Mouse (Mus musculus) thymus, adult 2 months (tissue): ENCODE measurements around the gene Abhd15. TPM values are rescaled to one million over a fixed set of nuclear protein-coding genes. Genes with fewer than 3 reads are reported as not detected.
A peak's percentile ranks its signal among the peaks of the same experiment; 100 is the strongest.

Source experiments
- DNase-seq: peaks from one replicate; pipeline ENCODE4 v3.0.0; 2021
- H3K27ac ChIP-seq: fragments of 200-500 bp; 2 replicates; pipeline ENCODE4 v1.5.1; 2012; ENCODE audit warnings: low read length, control low read depth; ENCODE audit not compliant: control insufficient read depth, insufficient read depth
- H3K27me3 ChIP-seq: fragments of 200-500 bp; 2 replicates; pipeline ENCODE4 v1.6.1; 2012; ENCODE audit warnings: mild to moderate bottlenecking, low read length, moderate library complexity, mixed read lengths; ENCODE audit not compliant: control insufficient read depth, insufficient read depth
- H3K36me3 ChIP-seq: fragments of 200-500 bp; 2 replicates; pipeline ENCODE4 v1.6.1; 2012; ENCODE audit warnings: mild to moderate bottlenecking, low read length, moderate library complexity; ENCODE audit not compliant: control insufficient read depth, insufficient read depth
- H3K4me1 ChIP-seq: fragments of 200-500 bp; replicated peaks from 2 replicates; pipeline ENCODE4 v1.6.1; 2012; ENCODE audit warnings: low read length; ENCODE audit not compliant: control insufficient read depth, insufficient read depth
- H3K4me3 ChIP-seq: fragments of 200-500 bp; 2 replicates; pipeline ENCODE4 v1.5.1; 2012; ENCODE audit warnings: mild to moderate bottlenecking, low read length, control low read depth, moderate library complexity; ENCODE audit not compliant: control insufficient read depth, insufficient read depth
- CTCF ChIP-seq: fragments of 200-500 bp; IDR thresholded peaks from 2 replicates; pipeline ENCODE4 v1.5.1; 2012; ENCODE audit warnings: mild to moderate bottlenecking, control low read depth, low read length, moderate library complexity, borderline replicate concordance; ENCODE audit not compliant: control insufficient read depth, poor library complexity, insufficient read depth; ENCODE audit errors: extremely low read depth
- POLR2A ChIP-seq: fragments of 200-500 bp; IDR thresholded peaks from 2 replicates; pipeline ENCODE4 v1.6.1; 2012; ENCODE audit warnings: mild to moderate bottlenecking, low read length, control low read depth, moderate library complexity; ENCODE audit not compliant: control insufficient read depth, poor library complexity, insufficient read depth; ENCODE audit errors: extremely low read depth
- WGBS: fragments of 180-500 bp; shearing (Covaris S2); methylation state at CpG from one replicate; pipeline ENCODE4 v1.1.7; 2018; 5-methylcytosine and 5-hydroxymethylcytosine counted together
- polyA plus RNA-seq: library from polyadenylated mRNA; depleted of rRNA; stranded (reverse); fragments of >200 nt; gene quantifications from 2 replicates; pipeline ENCODE4 v1.2.3, GENCODE M21; 2012

Gene Abhd15
- polyA plus RNA-seq, 1 experiment: 14.2 TPM

DNA sequence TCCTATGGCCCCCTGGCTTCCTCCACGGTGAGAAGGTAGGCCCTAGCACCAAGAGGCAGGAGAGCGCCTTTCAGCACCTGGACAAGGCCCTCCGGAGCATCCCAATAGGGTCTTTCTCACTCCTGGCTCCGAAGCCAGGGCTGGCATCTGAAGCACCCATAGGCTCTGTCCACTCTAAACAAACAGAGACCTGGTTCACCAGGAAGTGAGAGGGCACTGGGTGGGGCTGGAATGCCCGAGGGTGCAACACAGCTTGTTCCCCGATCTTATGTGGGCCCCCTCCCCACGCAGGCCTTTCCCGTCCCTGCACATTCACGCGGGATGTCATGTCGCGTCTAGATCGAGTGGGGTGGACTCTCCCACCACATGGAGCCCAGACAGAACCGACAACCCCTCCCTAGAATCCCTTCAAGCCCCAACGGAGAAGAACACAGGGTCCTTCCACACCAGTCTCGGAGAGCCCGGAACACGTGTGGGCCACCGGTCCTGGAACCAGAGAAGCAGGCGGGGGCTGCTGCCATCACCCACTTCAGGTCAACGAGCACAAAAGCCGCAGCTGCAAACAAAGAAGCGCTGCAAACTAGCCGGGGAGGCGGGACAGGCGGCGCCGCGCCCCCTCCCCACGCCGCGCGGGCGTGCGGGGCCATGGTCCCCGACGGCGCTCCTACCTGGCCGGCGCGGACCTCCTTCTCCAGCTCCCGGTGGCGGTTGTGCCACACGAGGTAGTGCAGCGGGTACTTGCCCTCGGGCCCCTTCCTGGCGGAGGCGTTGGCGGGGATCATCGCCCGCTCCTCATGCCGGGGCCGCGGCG lies 25.9 kb upstream of the Abhd15 start:
- H3K4me1 ChIP-seq: peaks cover 51% of the 10 kb centered on the region
- no peaks in the 10 kb centered on the region for H3K36me3 ChIP-seq
- no peaks in the 10 kb centered on the region; the same call in 1 of the 2 replicates for H3K27me3 ChIP-seq
- peak overlapping the region; percentile 67 for H3K4me3 ChIP-seq
- 8% methylated on average over 54 of the region's 55 CpGs for WGBS
- H3K27ac ChIP-seq: no peak overlapping the region
- peak; percentile 42 for DNase-seq
- no peak for TF ChIP-seq POLR2A
- no peak for TF ChIP-seq CTCF

DNA sequence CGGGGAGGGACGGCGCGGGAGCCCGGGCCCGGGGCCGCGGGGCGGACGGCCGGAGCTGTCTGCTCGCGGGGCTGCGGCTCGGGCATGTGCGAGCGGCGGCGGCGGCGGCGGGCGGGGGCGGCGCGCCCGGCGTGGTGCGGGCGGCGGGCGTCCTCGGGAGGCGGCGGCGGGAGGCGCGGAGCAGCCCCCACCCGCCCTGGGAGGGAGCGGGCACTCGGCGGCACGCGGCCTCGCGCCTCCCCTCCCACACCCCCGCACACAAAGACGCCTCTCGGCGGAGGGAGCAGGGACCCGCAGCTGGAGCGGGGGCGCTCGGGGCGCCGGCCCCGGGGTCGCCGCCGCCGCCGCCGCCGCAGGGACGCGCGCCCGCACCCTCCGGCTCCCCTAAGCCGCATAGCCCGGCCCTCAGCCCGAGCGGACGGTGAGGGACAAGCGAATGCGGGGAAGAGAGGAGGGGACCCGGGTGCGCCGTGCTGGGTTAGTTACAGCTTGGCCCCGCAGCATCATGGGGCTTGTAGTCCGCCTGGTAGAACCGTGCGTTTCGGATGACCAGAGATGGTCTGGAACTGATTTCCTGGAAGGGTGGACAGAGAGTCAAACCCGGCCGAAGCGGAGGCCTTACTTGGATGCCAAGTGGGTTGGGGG lies 25.2 kb upstream of the Abhd15 start, which contains the start of gene Ankrd13b:
TSS of gene Ankrd13b (minus strand) at position 88 of the 645 bp plus-strand sequence.
- Histone ChIP-seq H3K36me3 (no peaks in the 10 kb centered on the region), H3K4me1 (peaks cover 52% of the 10 kb centered on the region), H3K4me3 (peak within 1 kb of the TSS; percentile 67), H3K27ac (no peak within 1 kb of the TSS), H3K27me3 (no peaks in the 10 kb centered on the region; the same call in 1 of the 2 replicates)
- TF ChIP-seq POLR2A: no peak
- no peak for TF ChIP-seq CTCF
- DNase-seq: peak; percentile 60
- WGBS: 8% methylated on average over 81 of the region's 87 CpGs

DNA sequence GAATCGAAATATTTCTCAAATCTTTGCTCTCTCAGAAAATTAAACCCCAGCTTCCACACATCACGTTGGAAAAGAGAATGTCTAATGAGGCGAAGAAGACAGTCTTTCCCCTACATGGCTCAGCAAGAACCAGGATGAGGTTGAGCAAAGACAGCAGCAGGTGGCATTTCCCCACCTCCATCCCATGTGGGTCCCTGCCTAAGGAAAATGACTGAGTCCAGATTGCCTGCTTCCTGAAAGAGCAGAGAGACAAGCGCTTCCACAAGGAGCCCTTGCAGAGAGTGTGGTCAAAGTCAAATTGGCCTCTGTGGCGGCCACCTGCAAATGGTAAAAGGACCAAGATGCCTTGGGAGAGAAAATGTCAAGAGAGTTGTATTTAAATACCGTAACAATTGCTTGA lies 24.5 kb upstream of the Abhd15 start:
- Histone ChIP-seq H3K4me1 (peaks cover 47% of the 10 kb centered on the region), H3K4me3 (no peak overlapping the region), H3K36me3 (no peaks in the 10 kb centered on the region), H3K27ac (no peak overlapping the region), H3K27me3 (no peaks in the 10 kb centered on the region; the same call in 1 of the 2 replicates)
- WGBS: 76% methylated on average over 6 of the region's 6 CpGs
- DNase-seq: no peak
- TF ChIP-seq CTCF (no peak), POLR2A (no peak)

DNA sequence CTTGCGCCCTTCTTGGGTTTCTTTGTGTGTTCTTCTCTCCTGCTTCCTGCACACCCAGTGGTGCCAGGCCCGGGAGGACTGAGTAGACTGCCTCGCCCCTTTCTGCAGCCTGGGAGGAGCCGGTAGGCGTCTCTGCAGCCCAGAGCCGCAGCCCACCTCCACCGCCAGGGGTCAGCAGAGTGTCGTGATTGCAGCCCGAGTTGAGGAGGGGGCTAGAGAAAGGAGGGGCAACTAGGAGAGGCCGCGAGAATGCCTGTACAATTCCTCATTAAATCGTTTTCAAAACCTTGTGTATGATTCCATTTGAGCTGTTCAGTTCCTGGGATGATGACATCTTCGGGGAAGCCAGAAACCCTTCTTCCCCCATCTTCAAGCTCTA lies 23.8 kb upstream of the Abhd15 start:
- H3K4me3 ChIP-seq: peak overlapping the region; percentile 18; the same call in 1 of the 2 replicates
- peak; percentile 95 for DNase-seq
- WGBS: under 1% methylated on average over 13 of the region's 13 CpGs
- no peak overlapping the region for H3K27ac ChIP-seq
- no peaks in the 10 kb centered on the region for H3K36me3 ChIP-seq
- peak; percentile 97 for TF ChIP-seq CTCF
- no peak for TF ChIP-seq POLR2A
- no peaks in the 10 kb centered on the region; the same call in 1 of the 2 replicates for H3K27me3 ChIP-seq
- H3K4me1 ChIP-seq: peaks cover 45% of the 10 kb centered on the region

DNA sequence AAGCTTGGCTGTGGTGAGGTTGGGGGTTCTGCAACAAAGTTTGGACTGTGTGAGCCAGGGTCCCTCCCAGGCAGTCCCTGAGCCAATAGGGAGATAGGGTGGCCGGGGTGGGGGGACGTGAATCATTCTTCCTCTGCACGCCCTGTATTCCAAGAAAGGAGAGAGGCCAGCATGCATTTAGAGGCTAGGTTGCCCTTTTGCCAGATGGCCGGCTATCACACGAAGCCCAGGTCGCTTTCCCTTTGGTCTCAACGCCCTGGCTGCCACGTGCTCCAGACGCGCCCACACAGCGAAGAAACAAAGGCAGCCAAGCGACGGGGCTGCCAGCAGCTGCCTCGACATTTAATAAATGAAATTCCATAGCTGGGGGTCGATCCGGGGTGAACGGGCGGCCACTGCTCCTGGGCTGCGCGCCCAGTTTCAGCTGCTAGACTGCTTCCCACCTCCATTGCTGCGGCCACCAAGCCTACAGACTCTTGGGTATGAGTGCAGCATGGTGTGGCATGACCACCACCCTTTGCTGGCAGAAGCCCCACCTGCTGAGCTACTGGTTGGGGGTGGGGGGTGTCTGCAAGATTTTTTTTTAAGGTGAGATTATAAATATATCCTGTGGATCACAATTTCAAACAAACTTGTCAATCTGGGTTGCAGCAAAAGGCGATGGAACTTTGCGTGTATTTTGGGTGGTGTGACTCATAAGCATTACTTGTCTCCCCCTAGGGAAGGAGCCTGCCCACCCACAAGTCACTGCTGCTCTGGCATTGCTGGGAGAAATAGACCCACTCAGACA lies 23.2 kb upstream of the Abhd15 start:
- under 1% methylated on average over 23 of the region's 23 CpGs for WGBS
- H3K27ac ChIP-seq: no peak overlapping the region
- DNase-seq: peak; percentile 33

DNA sequence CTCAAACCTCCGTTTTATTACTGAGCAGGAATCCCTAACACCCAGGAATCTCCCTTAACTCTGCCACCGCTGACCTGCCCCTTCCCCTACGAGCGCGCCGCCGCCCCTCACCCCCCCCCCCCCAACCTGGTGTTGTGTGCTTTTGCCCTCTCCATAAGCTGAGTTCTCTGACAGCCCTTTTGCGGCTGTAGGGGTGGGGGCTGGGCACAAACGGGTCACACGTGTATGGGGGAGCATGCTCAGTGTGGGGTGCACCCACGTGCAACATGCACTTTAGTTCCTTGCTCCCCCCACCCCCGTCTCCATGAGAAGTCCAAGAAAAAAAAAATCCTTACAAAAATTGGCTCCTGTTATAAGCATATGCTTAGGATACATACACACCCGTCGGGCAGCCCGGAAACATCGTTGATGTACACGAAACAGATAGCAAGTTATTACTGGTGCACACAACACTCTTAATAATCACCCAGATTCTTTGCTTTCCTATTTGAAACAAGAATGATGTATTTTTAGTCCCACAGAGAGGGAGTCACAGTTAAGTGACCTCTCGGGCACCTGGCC lies 22.5 kb upstream of the Abhd15 start:
- WGBS: under 1% methylated on average over 18 of the region's 18 CpGs
- peak; percentile 59 for DNase-seq
- H3K4me1 ChIP-seq: peaks cover 43% of the 10 kb centered on the region

More for the DNA sequence above, 23.2 kb upstream of the Abhd15 start:
- no peaks in the 10 kb centered on the region for H3K36me3 ChIP-seq
- H3K27me3 ChIP-seq: no peaks in the 10 kb centered on the region; the same call in 1 of the 2 replicates
- peak overlapping the region; percentile 18 for H3K4me3 ChIP-seq
- H3K4me1 ChIP-seq: peaks cover 43% of the 10 kb centered on the region
- TF ChIP-seq POLR2A: no peak
- no peak for TF ChIP-seq CTCF

More for the DNA sequence above, 22.5 kb upstream of the Abhd15 start:
- no peaks in the 10 kb centered on the region; the same call in 1 of the 2 replicates for H3K27me3 ChIP-seq
- H3K27ac ChIP-seq: peak overlapping the region; percentile 2; the same call in 1 of the 2 replicates
- peak overlapping the region; percentile 61 for H3K4me3 ChIP-seq
- TF ChIP-seq CTCF (no peak), POLR2A (no peak)
- H3K36me3 ChIP-seq: no peaks in the 10 kb centered on the region
